Mouse (Mus musculus) embryonic facial prominence, embryonic 12.5 days (tissue): ENCODE measurements around the gene Sh3bgr. TPM values are rescaled to one million over a fixed set of nuclear protein-coding genes. Genes with fewer than 3 reads are reported as not detected.
A peak's percentile ranks its signal among the peaks of the same experiment; 100 is the strongest.

Experiments
- ATAC-seq: fragments of 200-750 bp; cut with Nextera tagmentation; 2 replicates; pipeline ENCODE4 v1.8.0; 2017; ENCODE audit not compliant: insufficient number of reproducible peaks, insufficient read depth, low FRiP score, low TSS enrichment
- H3K27ac ChIP-seq: fragments of 300-500 bp; sonication (generic); 2 replicates; pipeline ENCODE4 v1.5.1; 2016; ENCODE audit warnings: mild to moderate bottlenecking
- H3K27me3 ChIP-seq: fragments of 300-500 bp; sonication (generic); 2 replicates; pipeline ENCODE4 v1.6.1; 2016; ENCODE audit warnings: mild to moderate bottlenecking, moderate library complexity
- H3K36me3 ChIP-seq: fragments of 300-500 bp; sonication (generic); 2 replicates; pipeline ENCODE4 v1.6.1; 2016; ENCODE audit warnings: mild to moderate bottlenecking
- H3K4me1 ChIP-seq: fragments of 300-500 bp; sonication (generic); 2 replicates; pipeline ENCODE4 v1.6.1; 2016
- H3K4me2 ChIP-seq: fragments of 300-500 bp; sonication (generic); replicated peaks from 2 replicates; pipeline ENCODE4 v1.6.1; 2016; ENCODE audit warnings: mild to moderate bottlenecking, moderate library complexity
- H3K4me3 ChIP-seq: fragments of 300-500 bp; sonication (generic); 2 replicates; pipeline ENCODE4 v1.5.1; 2016; ENCODE audit warnings: mild to moderate bottlenecking
- H3K9ac ChIP-seq: fragments of 300-500 bp; sonication (generic); 2 replicates; pipeline ENCODE4 v1.6.1; 2016; ENCODE audit warnings: mild to moderate bottlenecking, moderate library complexity
- H3K9me3 ChIP-seq: fragments of 300-500 bp; sonication (generic); 2 replicates; pipeline ENCODE4 v1.6.1; 2016; ENCODE audit warnings: mild to moderate bottlenecking, moderate library complexity
- WGBS: fragments of 180-500 bp; shearing (Covaris S2); methylation state at CpG from one replicate; pipeline ENCODE4 v1.1.7; 2016; 5-methylcytosine and 5-hydroxymethylcytosine counted together
- polyA plus RNA-seq: library from polyadenylated mRNA; unstranded; fragments of >200 nt; fragmentation: Nextera tagmentation; extraction: Ambion mirVana; gene quantifications from 2 replicates; pipeline ENCODE4 v1.2.1, GENCODE M21; 2016

Gene Sh3bgr
- polyA plus RNA-seq, 1 experiment from 2014 or later: 2.7 TPM

DNA sequence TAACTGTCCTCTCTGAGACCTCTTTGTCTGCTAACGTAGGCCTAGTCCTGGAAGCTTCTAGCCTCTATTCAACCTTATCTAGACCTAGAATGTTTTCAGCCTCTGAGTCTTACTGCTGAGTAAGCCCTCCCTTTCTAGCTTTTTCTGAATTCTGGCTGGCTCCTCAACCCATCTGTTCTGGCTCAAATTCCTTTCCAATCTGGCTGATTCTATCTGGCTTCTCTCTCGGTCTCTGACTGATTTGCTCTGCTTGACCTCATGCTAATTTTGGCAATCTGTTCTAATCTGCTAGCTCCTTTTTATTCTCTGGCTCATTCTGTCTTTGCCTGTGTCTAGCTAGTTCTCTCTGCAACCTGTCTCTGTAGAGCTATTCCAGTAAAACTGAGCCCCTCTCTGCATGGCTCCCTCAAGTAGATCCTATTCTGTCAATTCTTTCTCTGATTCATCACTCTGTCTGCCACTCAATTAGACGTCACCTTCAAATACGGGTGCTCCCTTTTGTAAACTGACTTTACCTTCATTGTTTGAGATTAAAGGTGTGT lies 34.5 kb upstream of the Sh3bgr start:
- Histone ChIP-seq H3K4me3 (no peak overlapping the region), H3K36me3 (no peaks in the 10 kb centered on the region), H3K4me2 (no peak overlapping the region), H3K27me3 (no peaks in the 10 kb centered on the region), H3K9me3 (no peaks in the 10 kb centered on the region), H3K27ac (no peak overlapping the region), H3K9ac (no peak overlapping the region), H3K4me1 (no peaks in the 10 kb centered on the region)
- WGBS: 77% methylated on average over 4 of the region's 4 CpGs
- ATAC-seq: no peak

GRCm38 (mm10) chr16:96168837-96169236 lies 31.4 kb upstream of the Sh3bgr start:
- no peaks in the 10 kb centered on the region for H3K36me3 ChIP-seq
- 77% methylated on average over 4 of the region's 4 CpGs for whole genome bisulfite sequencing
- no peak for ATAC-seq
- no peaks in the 10 kb centered on the region for H3K4me1 ChIP-seq
- H3K4me2 ChIP-seq: no peak overlapping the region
- H3K27me3 ChIP-seq: no peaks in the 10 kb centered on the region
- H3K4me3 ChIP-seq: no peak overlapping the region
- H3K9me3 ChIP-seq: no peaks in the 10 kb centered on the region
- H3K9ac ChIP-seq: no peak overlapping the region
- no peak overlapping the region for H3K27ac ChIP-seq

GRCm38 (mm10) chr16:96173648-96174047 lies 26.6 kb upstream of the Sh3bgr start:
- 79% methylated on average over 8 of the region's 8 CpGs for WGBS
- ATAC-seq: no peak
- no peak overlapping the region for H3K4me2 ChIP-seq

DNA sequence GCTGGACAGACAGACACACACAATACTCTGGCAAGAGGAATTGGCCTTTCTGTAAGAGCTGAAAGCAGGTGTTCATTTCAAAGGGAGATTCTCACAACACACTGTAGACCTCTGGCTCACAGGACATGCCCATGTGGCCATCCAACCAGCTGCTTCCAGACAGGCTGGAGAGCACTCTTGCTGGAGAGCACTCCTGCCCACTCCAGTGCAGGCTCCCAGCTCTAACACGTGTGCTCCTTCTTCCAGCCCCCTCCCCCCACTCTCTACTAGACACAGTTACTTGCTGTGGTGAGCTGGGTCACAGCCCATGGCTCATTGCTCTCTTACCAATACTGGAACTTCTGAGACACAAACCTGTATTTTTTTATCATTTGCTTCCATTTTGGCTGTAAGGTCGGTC lies 24.9 kb upstream of the Sh3bgr start:
- H3K4me1 ChIP-seq: 0 out of 2 replicates have a peak, but pooled peaks cover 6% of the 10 kb centered on the region
- H3K9me3 ChIP-seq: no peaks in the 10 kb centered on the region
- H3K27me3 ChIP-seq: no peaks in the 10 kb centered on the region
- no peak overlapping the region for H3K27ac ChIP-seq
- H3K4me3 ChIP-seq: no peak overlapping the region
- WGBS: 43% methylated on average over 2 of the region's 2 CpGs
- H3K4me2 ChIP-seq: no peak overlapping the region
- ATAC-seq: peak; percentile 58; the same call in 1 of the 2 replicates
- H3K9ac ChIP-seq: no peak overlapping the region
- no peaks in the 10 kb centered on the region for H3K36me3 ChIP-seq

More at GRCm38 (mm10) chr16:96173648-96174047, 26.6 kb upstream of the Sh3bgr start:
- Histone ChIP-seq H3K4me3 (no peak overlapping the region), H3K36me3 (no peaks in the 10 kb centered on the region), H3K4me1 (0 out of 2 replicates have a peak, but pooled peaks cover 6% of the 10 kb centered on the region), H3K27ac (no peak overlapping the region), H3K27me3 (no peaks in the 10 kb centered on the region), H3K9me3 (no peaks in the 10 kb centered on the region), H3K9ac (no peak overlapping the region)

GRCm38 (mm10) chr16:96179156-96179555 lies 21.1 kb upstream of the Sh3bgr start:
- Histone ChIP-seq H3K4me3 (no peak overlapping the region), H3K27me3 (no peaks in the 10 kb centered on the region), H3K27ac (no peak overlapping the region), H3K4me2 (no peak overlapping the region), H3K4me1 (0 out of 2 replicates have a peak, but pooled peaks cover 6% of the 10 kb centered on the region), H3K36me3 (no peaks in the 10 kb centered on the region), H3K9ac (no peak overlapping the region), H3K9me3 (no peaks in the 10 kb centered on the region)
- no peak for ATAC-seq

GRCm38 (mm10) chr16:96187619-96188018 lies 12.6 kb upstream of the Sh3bgr start:
- Histone ChIP-seq H3K36me3 (no peaks in the 10 kb centered on the region), H3K9me3 (no peaks in the 10 kb centered on the region), H3K4me3 (no peak overlapping the region), H3K27me3 (peaks cover 6% of the 10 kb centered on the region; the same call in 1 of the 2 replicates), H3K4me1 (0 out of 2 replicates have a peak, but pooled peaks cover 6% of the 10 kb centered on the region), H3K4me2 (no peak overlapping the region), H3K9ac (no peak overlapping the region), H3K27ac (no peak overlapping the region)
- no peak for ATAC-seq
- WGBS: 83% methylated on average over 5 of the region's 5 CpGs

DNA sequence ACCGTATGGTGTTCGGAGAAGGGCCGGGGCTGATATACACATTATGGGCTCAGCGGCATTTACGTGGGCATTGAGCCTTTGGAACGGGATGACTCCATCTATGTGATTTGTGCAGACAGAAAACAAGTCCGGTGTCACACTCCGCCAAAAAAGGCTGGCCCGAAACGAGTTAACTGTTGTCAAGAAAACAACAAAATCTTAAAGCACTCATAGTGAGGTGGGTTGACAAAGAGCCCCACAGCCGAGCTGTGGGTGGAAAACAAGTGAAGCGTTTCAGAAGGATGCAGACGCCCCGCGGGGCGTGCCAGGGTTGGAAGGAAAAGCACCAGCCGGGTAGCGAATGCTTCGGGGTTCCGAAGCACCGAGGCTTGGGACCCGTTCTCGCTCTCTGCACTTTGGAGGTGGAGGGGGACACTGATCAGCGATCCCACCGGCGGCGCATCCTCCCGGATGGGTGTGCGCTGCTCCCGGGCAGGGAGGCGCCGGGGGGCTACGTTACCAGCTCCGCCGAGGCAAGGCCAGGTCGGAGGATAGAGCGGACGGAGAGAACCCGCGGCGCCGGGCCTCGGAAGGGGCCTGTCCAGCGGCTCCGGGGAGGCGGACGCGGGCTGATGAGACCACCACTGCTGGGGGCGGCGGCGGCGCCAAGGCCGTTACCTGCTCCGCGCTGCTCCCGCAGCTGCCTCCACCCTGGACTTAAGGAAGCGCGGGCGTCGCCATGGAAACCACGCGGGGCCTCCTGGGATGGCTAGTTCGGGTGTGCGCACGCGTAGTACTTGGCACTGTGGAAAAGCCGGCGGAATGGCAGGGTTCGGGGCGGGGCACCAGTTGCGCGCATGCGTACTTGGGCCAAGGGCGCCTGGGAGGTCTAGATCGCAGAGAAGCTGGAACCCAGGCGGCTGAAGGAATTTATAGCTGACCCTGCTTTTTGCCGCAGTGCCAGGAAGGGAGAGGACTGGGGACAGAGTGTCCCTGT lies 8.4 kb upstream of the Sh3bgr start, which contains the start of gene Lca5l:
Lca5l (minus strand) TSS at position 741 of the 976 bp plus-strand sequence.
- peaks cover 6% of the 10 kb centered on the region; the same call in 1 of the 2 replicates for H3K27me3 ChIP-seq
- peak within 1 kb of the TSS; percentile 78 for H3K4me2 ChIP-seq
- peak within 1 kb of the TSS; percentile 76 for H3K4me3 ChIP-seq
- H3K9me3 ChIP-seq: no peaks in the 10 kb centered on the region
- peak within 1 kb of the TSS; percentile 77 for H3K9ac ChIP-seq
- peak; percentile 94 for ATAC-seq
- H3K36me3 ChIP-seq: no peaks in the 10 kb centered on the region
- 0 out of 2 replicates have a peak, but pooled peaks cover 6% of the 10 kb centered on the region for H3K4me1 ChIP-seq
- H3K27ac ChIP-seq: peak within 1 kb of the TSS; percentile 72
- 1% methylated on average over 77 of the region's 77 CpGs for WGBS

DNA sequence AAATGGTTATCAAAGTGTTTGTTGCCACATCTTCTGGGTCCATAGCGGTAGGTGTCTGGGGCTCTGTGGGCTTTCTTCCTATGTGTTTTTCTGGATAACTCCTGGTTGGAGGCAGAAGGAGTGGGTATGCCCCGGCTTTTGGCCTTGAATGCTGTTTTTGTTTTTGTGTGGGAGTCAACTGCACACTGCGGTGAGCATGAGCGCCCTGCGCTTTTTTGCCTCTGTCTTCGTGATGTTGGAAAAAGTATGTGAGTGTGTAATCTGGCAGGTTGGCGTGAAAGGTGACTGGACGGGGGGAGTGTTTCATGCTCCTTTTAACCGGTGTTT lies 415 bp downstream of the Sh3bgr start:
- Histone ChIP-seq H3K4me2 (peak overlapping the region; percentile 49), H3K36me3 (no peaks in the 10 kb centered on the region), H3K27me3 (no peaks in the 10 kb centered on the region; the same call in 1 of the 2 replicates), H3K9ac (no peak overlapping the region), H3K27ac (no peak overlapping the region), H3K4me3 (0 out of 2 replicates have a peak overlapping the region, but pooled peaks have one; percentile 18), H3K9me3 (no peaks in the 10 kb centered on the region), H3K4me1 (peaks cover 8% of the 10 kb centered on the region)
- WGBS: 30% methylated on average over 9 of the region's 9 CpGs
- ATAC-seq: no peak

DNA sequence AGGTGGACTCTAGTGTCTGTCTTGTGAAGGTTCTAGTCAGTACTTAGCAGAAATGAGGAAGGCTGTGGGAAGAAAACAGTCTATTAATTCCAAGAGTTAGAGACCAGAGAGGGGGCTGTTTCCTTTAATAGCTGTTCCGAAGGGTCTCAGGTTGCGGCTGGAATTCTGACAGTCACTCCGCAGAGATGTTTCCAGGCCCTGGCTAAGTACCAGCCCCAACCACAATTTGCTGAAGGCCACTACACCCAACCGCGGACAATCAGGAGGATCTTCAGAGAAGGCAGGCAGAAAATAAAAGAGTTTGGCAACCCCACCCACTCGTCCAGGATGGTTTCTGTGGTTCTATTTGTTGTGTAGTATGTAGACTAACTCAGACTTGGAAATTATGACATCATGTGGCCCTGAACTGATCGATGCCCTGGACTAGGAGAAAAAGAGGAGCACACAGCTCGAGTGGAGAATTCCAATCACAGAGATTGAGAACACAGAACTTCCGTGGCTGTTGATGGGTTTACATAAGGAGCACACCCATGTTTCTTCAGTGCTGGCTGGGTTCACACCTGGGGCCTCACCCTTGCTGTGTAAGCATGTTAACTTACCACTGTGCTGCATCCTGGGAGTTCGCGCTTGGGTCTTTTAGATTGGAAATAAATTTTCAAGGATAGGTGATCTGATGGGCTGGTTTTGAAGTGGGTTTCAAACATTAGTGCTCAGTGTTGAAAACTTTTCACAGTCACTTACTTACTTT lies 1.4 kb downstream of the Sh3bgr start:
- no peak overlapping the region for H3K4me2 ChIP-seq
- no peak overlapping the region for H3K9ac ChIP-seq
- 62% methylated on average over 11 of the region's 11 CpGs for WGBS
- H3K4me1 ChIP-seq: peaks cover 8% of the 10 kb centered on the region
- no peaks in the 10 kb centered on the region; the same call in 1 of the 2 replicates for H3K27me3 ChIP-seq
- no peaks in the 10 kb centered on the region for H3K36me3 ChIP-seq
- H3K27ac ChIP-seq: no peak overlapping the region
- no peaks in the 10 kb centered on the region for H3K9me3 ChIP-seq
- no peak overlapping the region for H3K4me3 ChIP-seq
- ATAC-seq: no peak

DNA sequence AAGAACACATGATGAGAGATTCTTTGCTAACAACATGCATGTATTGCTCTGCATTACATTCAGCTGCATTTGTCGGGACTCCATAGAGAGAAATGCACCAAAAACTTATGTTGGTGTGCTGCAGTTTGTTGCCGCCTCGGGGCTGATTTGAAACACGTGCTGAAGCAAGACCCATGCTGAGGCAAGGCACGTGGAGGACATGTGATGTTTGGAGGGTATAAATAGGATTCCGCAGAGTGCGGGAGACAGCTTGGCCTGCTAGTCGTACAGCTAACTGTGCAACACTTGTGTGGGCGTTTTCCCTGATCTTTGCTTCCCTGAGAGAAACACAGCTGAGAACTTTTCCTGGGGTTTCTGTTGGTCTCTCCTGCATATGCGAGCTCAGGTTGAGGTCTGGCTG lies 9.5 kb downstream of the Sh3bgr start:
- no peak overlapping the region for H3K27ac ChIP-seq
- no peak overlapping the region for H3K4me3 ChIP-seq
- H3K9me3 ChIP-seq: no peaks in the 10 kb centered on the region
- H3K9ac ChIP-seq: no peak overlapping the region
- no peaks in the 10 kb centered on the region for H3K36me3 ChIP-seq
- H3K4me1 ChIP-seq: no peaks in the 10 kb centered on the region
- H3K27me3 ChIP-seq: no peaks in the 10 kb centered on the region
- no peak overlapping the region for H3K4me2 ChIP-seq
- 69% methylated on average over 10 of the region's 10 CpGs for WGBS
- no peak for ATAC-seq

DNA sequence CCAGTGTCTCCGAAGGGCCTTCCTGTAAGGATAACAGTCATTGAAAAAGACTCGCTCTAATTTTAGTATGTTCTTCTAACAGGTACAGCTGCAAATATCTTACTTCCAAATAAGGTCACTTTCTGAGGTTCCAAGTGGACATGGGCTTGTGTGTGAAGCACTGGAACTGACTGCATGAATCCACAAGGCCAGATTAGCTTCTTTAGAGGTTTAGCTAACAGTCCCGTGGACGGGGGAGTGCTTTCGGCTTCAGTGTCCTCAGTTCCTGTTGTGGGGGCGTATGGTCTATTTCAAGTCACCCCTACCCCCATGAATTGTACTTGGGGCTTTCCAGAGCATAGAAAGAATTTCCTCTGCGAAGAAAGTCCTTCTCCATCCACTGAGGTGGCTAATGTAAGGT lies 10.6 kb downstream of the Sh3bgr start:
- Histone ChIP-seq H3K4me3 (no peak overlapping the region), H3K9ac (no peak overlapping the region), H3K4me2 (no peak overlapping the region), H3K9me3 (no peaks in the 10 kb centered on the region), H3K27ac (no peak overlapping the region), H3K36me3 (no peaks in the 10 kb centered on the region), H3K4me1 (no peaks in the 10 kb centered on the region), H3K27me3 (no peaks in the 10 kb centered on the region)
- ATAC-seq: no peak
- 85% methylated on average over 7 of the region's 7 CpGs for WGBS
